Mouse (Mus musculus) adrenal gland, postnatal 25 days (tissue): ENCODE measurements around the gene 9930111J21Rik1. TPM values are rescaled to one million over a fixed set of nuclear protein-coding genes. Genes with fewer than 3 reads are reported as not detected.
"Not testable (repeated sequence)": the region's sequence is repeated elsewhere in the genome, so short reads cannot be mapped to it uniquely, and the experiment has no call there.

Experiments used
- DNase-seq: peaks from one replicate; pipeline ENCODE4 v3.0.0; 2021; ENCODE audit warnings: mixed read lengths
- total RNA-seq: library from RNA; stranded (reverse); gene quantifications from 2 replicates; pipeline ENCODE4 v1.2.3, GENCODE M21; 2021

The 9930111J21Rik1 gene
- total RNA-seq, 1 experiment from 2014 or later: 3.2 TPM

DNA sequence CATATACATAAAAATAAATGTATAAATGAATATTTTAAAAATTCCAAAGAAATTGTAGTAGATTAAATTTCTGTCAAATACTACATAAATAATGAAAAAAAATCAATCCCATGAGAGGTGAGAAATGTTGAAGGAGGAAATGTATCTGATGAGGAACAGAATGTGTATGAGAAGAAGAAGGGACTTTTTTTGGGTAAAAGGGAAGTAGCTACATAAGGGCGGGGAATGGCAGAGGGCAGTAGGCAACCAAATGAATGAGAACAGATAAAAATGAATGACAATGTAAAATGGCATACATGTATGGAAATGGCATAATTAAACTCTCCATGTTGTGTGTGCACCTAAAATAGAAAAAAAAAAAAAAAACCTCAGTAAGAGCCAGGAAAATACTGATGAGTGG lies 65.6 kb downstream of the 9930111J21Rik1 start:
- no peak for DNase-seq

GRCm38 (mm10) chr11:48908459-48908858 lies 70.7 kb downstream of the 9930111J21Rik1 start:
- DNase-seq: no peak

DNA sequence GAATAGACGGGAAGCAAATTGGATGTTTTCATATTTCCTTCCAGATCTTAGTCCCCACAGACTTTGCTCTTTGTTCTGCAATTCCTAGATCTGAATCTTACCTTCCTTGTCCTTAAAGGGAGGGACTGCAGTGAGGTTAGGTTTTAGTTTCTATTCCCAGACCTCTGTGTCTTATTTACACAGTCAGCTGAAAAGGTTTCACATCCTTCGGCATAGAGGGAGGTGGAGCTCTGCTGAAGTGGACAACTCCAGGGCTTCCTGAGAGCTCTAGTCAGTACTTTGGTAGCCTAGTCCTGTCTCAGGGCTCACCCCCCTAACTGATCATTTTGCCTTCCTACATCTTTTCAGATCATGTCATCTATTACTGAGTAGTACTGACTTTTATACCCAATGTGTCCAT lies 77.2 kb downstream of the 9930111J21Rik1 start, which contains the start of gene Gm5431:
TSS of gene Gm5431 (minus strand) at position 194 of the 400 bp plus-strand sequence.
- DNase-seq: no peak

GRCm38 (mm10) chr11:48901567-48901930 lies 77.6 kb downstream of the 9930111J21Rik1 start:
- DNase-seq: not testable (repeated sequence)

DNA sequence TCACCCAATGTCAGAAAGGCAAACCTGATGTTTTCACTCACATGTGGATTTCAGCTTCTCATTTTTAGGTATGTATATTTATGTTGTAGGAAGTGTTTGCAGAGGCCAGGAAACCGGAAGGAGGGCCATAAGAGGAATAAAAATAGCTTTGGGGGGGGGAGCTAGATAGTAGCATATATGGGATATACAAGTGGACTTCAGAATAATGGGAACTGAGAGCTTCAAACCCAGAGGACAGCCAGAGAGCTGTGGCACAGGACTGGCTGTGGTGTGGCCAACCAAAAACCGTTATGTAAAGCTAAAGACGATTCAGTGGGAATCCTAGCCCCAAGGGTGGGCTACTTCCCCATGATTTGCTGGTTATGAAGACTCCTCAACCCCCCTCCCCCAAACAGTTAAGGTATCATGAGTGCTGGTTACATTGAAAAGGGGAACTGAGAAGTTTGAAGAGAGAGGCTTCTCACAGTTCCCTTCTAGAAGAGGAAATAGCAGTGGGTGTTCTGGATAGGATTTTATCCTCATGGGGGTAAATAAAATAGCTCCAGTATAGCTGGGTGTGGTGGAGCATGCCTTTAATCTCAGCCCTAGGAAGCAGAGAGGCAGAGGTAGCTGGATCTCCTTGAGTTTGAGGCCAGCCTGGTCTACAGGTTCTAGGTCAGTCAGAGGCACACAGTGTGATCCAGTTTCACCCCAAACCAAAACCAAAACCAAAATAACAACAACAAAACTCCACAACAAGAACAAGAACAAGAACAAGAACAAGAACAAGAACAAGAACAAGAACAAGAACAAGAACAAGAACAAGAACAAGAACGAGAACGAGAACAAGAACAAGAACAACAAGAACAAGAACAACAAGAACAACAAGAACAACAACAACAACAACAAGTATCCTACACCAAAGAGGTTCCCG lies 78.3 kb downstream of the 9930111J21Rik1 start:
- DNase-seq: not testable (repeated sequence)

DNA sequence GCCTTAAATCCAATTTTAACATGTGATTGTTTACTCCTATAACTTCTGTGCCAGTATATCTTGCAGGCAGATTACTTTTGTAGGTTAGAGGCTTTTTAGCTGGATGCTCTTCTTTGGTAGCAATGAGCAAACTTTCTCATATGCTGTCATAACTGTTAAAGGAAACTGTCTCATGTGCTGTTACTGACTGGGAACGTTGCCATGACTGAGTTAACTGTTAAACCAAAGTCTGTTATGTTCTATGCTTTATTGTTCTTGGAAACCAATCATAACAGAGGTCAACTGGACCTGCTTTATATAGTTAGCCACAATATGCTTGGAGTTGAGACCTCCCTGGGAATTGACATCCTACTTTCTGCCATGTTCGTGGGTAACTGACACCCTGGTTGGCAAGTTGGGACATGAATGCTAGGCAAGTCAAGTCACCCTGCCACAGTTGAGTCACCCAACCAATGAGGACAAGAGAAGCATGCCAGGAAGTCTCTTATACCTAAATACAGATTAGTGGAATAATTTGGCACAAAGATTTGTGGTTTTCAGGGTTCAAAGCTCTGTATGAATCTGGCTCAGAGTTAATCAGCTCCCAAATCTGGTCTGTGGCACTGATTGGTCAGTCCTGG lies 80.3 kb downstream of the 9930111J21Rik1 start:
- no peak for DNase-seq

Other genes starting within 250 kb of the 9930111J21Rik1 start
- 598 and 671 TPM in 2 replicates for gene Rack1, start 179.1 kb downstream of the 9930111J21Rik1 start, total RNA-seq
- 48.6 and 53.0 TPM in 2 replicates for gene Trim41, start 162.0 kb downstream of the 9930111J21Rik1 start, total RNA-seq
- gene Trim7, start 153.3 kb downstream of the 9930111J21Rik1 start, total RNA-seq: 16.9 and 17.6 TPM in 2 replicates
- gene Gm12184, start 152.7 kb downstream of the 9930111J21Rik1 start, total RNA-seq: 2.3 and 3.6 TPM in 2 replicates
- gene Irgm1, start 107.7 kb downstream of the 9930111J21Rik1 start, total RNA-seq: 18.7 and 22.6 TPM in 2 replicates
- gene Gm5431, start 77.2 kb downstream of the 9930111J21Rik1 start, total RNA-seq: 1.3 TPM in 2 replicates
- gene Psme2b, start 33.2 kb downstream of the 9930111J21Rik1 start, total RNA-seq: 4.6 TPM in 1 of 2 replicates, not detected in the other
- gene Olfr56, start 509 bp downstream of the 9930111J21Rik1 start, total RNA-seq: not detected in 2 replicates
- gene Gm12185, start 12.8 kb upstream of the 9930111J21Rik1 start, total RNA-seq: 0.67 and 1.3 TPM in 2 replicates
- 1.5 and 2.2 TPM in 2 replicates for gene Tgtp1, start 14.8 kb upstream of the 9930111J21Rik1 start, total RNA-seq
- gene 9930111J21Rik2, start 71.8 kb upstream of the 9930111J21Rik1 start, total RNA-seq: 3.1 TPM in 2 replicates
- 1.9 and 2.9 TPM in 2 replicates for gene Tgtp2, start 84.8 kb upstream of the 9930111J21Rik1 start, total RNA-seq
- gene Ifi47, start 97.2 kb upstream of the 9930111J21Rik1 start, total RNA-seq: 1.5 and 2.9 TPM in 2 replicates
- 0.58 and 0.86 TPM in 2 replicates for gene Olfr1396, start 135.5 kb upstream of the 9930111J21Rik1 start, total RNA-seq
- not detected in 2 replicates for gene Olfr1395, start 162.9 kb upstream of the 9930111J21Rik1 start, total RNA-seq
- not detected in 2 replicates for gene Olfr1394, start 175.0 kb upstream of the 9930111J21Rik1 start, total RNA-seq
- 23.7 and 26.6 TPM in 2 replicates for gene Btnl9, start 207.8 kb upstream of the 9930111J21Rik1 start, total RNA-seq
- gene Zfp62, start 223.9 kb upstream of the 9930111J21Rik1 start, total RNA-seq: 36.2 and 38.8 TPM in 2 replicates